Mouse (Mus musculus): ENCODE data around the gene Tmem256.

Gene Tmem256

GRCm38 (mm10) chr11:69886907-69887635, 48.8 kb downstream of the Tmem256 start:
- no peak for DNase-seq

Measured in thymus, postnatal 25 days (tissue).